Mouse (Mus musculus) effector memory CD4-positive, alpha-beta T cell, adult 5 months (primary cell): ENCODE measurements around the gene Myo15. TPM values are rescaled to one million over a fixed set of nuclear protein-coding genes. Genes with fewer than 3 reads are reported as not detected.

Experiments used
- polyA plus RNA-seq: library from polyadenylated mRNA; unstranded; fragments of 100-300 nt; shearing (Covaris generic); gene quantifications from one replicate; pipeline ENCODE4 v1.2.1, GENCODE M21; 2017

Myo15 gene
- polyA plus RNA-seq = not detected

GRCm38 (mm10) chr11:60469039-60469438, at the start of gene Myo15:
TSS of gene Myo15 (plus strand) at chr11:60469339.

GRCm38 (mm10) chr11:60454080-60454744, 14.9 kb upstream of the Myo15 start, which contains the start of gene Drg2:
TSS of gene Drg2 (plus strand) at chr11:60454591.

GRCm38 (mm10) chr11:60536180-60536858, 67.2 kb downstream of the Myo15 start, which contains the start of gene Alkbh5:
TSS of gene Alkbh5 (plus strand) at chr11:60536381.

Other genes starting within 250 kb of the Myo15 start
- 52.8 TPM for gene Srebf1, start 246.8 kb upstream of the Myo15 start, polyA plus RNA-seq
- 26.3 TPM for gene Tom1l2, start 116.4 kb upstream of the Myo15 start, polyA plus RNA-seq
- 0.26 TPM for gene Drc3, start 116.0 kb upstream of the Myo15 start, polyA plus RNA-seq
- gene Gid4, start 52.2 kb upstream of the Myo15 start, polyA plus RNA-seq = 13.5 TPM
- 27.1 TPM for gene Atpaf2, start 50.9 kb upstream of the Myo15 start, polyA plus RNA-seq
- gene Drg2, start 14.7 kb upstream of the Myo15 start, polyA plus RNA-seq = 37.4 TPM
- 46.0 TPM for gene Alkbh5, start 67.0 kb downstream of the Myo15 start, polyA plus RNA-seq
- 30.8 TPM for gene Llgl1, start 230.4 kb downstream of the Myo15 start, polyA plus RNA-seq